Mouse (Mus musculus) inflammation-experienced regulatory T-cells, adult 6 months (primary cell): ENCODE data around the gene Amz2. TPM values are rescaled to one million over a fixed set of nuclear protein-coding genes. Genes with fewer than 3 reads are reported as not detected.
A peak's percentile ranks its signal among the peaks of the same experiment; 100 is the strongest.

Experiments
- ATAC-seq: one replicate; pipeline ENCODE4 v1.8.0; 2017
- polyA plus RNA-seq, 3 experiments: library from polyadenylated mRNA; unstranded; fragments of 100-300 nt; shearing (Covaris generic); gene quantifications; one replicate each; pipeline ENCODE4 v1.2.1; 2017

The Amz2 gene
- polyA plus RNA-seq, 3 experiments from 2014 or later, result 44.8 to 49.1 (median 46.0) TPM

- ATAC-seq, result no peak
Observed at GRCm38 (mm10) chr11:109496475-109496993, 70.8 kb downstream of the Amz2 start.

- peak; percentile 44 for ATAC-seq
Observed at GRCm38 (mm10) chr11:109496996-109497714, 71.4 kb downstream of the Amz2 start.

DNA sequence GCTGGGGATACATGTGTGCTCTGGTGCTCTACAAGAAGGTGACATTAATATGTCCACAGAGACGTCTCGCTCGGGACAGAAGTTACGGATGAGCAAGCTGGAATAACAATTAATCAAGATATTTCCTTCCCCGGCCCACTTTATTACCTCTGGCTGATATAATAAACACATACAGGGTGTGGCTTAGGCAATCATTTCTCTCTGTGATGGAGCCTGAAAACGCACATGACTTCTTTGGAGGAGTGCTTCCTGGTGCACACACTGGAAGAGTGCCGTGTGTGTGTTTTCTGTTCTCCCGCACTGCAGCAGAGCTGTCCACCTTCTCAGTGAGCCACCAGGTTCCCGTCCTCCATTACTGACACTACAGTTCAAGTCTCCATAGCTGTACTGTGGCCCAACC is 72.2 kb downstream of the Amz2 start:
- ATAC-seq, result no peak

DNA sequence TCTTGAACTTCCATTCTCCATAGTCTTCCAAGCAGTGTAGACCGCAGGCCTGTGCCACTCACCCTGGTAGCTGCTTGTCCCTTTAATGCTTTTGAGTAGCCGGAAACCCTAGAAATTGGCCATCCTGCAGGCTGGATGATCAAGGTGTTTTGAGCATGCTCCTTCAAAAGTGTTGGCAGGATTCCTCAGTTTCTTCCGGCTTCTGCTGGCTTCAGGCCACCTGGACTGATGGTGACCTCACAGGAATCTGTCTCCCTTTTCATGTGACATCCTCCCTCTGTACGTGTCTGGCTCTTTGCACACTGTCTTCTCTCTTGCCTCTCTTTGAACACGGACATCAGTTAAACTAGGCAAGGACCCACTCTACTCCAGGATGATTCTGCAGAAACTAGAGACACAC is 74.5 kb downstream of the Amz2 start:
- ATAC-seq, result no peak

Other genes with a start within 250 kb of the Amz2 start
- gene Rgs9, start 127.8 kb upstream of the Amz2 start, polyA plus RNA-seq, result 1 to 10 TPM; 4.2 to 6.6 (median 4.9) TPM
- gene Gna13, start 63.1 kb upstream of the Amz2 start, polyA plus RNA-seq, result 10 to 100 TPM; 57.3 to 78.9 (median 61.4) TPM
- under 1 TPM; 0.28 to 0.39 (median 0.36) TPM for gene 9930022D16Rik, start 12.0 kb upstream of the Amz2 start, polyA plus RNA-seq
- gene Arsg, start 47.4 kb downstream of the Amz2 start, polyA plus RNA-seq, result 1 to 10 TPM; 1.8 to 8.0 (median 4.6) TPM
- gene Slc16a6, start 47.7 kb downstream of the Amz2 start, polyA plus RNA-seq, result 10 to 100 TPM; 22.4 to 30.5 (median 26.4) TPM
- under 1 TPM; 0.16 to 0.34 (median 0.16) TPM for gene Wipi1, start 186.0 kb downstream of the Amz2 start, polyA plus RNA-seq
- 100 to 1,000 TPM; 403 to 748 (median 453) TPM for gene Prkar1a, start 223.5 kb downstream of the Amz2 start, polyA plus RNA-seq